Mouse (Mus musculus): ENCODE measurements around the gene Theg.

DNA sequence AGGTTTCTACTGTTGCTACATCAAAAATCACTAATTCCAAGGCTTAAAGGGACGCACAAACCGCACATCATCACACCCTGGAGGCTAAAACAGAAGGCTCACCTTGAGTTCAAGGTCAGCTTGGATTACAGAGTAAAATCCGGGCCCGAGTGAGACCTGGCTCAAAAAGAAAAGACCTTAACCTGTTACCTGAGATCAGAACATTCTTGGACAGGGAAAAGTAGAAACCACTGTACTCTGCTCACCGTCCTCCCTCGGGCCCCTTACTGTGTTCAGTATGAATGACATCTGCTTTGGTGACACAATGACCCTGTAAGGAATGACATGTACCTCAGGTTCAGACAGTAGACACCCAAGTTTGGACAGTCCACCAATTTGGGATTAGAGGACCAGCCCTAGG, 12.3 kb downstream of the Theg start:
- TF ChIP-seq POLR2A (IDR thresholded peaks at IDR 0.05; ENCODE audit: low read depth, low read length) (no peak), CTCF (conservative IDR thresholded peaks at IDR 0.05; ENCODE audit: insufficient read depth, insufficient read length, low read depth, low read length) (no peak)

Measured in kidney, adult 2 months (tissue).